Mouse (Mus musculus): ENCODE data around the gene Med16.

Med16 gene

DNA sequence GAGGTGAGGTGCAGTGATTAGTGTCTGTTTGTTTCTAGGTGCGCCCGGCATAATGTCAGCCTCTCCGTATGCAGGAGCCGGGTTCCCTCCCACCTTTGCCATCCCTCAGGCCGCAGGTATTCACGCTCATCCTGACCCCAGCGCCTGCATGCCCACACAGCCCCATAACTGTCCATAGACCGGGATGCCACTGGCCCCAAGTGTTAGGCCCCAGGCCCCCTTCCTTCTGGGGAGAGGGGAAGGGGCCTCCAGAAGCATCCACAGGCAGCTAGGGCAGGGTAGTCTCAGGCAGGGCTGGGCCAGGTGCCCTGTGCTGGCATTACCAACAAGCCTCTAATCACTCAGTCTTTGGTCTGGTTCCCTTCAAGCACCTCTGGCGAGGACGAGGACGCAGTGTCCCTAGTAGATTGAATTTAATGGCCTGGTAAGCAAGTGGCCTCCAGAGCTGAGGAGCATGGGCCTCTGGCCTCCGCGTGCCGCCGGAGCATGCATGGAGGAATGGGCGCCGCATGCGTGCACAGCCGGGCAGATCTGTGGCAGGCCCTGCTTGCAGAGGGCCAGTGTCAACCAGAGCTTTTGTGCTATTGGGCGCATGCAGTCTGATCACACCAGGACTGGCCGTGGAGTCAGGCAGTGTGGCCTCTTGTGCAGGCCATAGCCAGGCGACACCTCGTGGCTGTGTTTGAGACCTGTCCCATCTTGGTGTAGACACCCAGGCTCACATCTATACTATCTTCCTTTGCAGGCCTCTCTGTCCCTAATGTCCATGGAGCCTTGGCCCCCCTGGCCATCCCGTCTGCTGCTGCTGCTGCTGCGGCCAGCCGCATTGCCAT is 48.4 kb downstream of the Med16 start:
- DNase-seq (ENCODE audit: low read depth, low spot score): no peak

- no peak for DNase-seq (ENCODE audit: low read depth, low spot score)
These were observed 49.6 kb downstream of the Med16 start for GRCm38 (mm10) chr10:79859116-79859515.

- no peak for DNase-seq (ENCODE audit: low read depth, low spot score)
These were observed 50.2 kb downstream of the Med16 start for GRCm38 (mm10) chr10:79858416-79859074.

DNA sequence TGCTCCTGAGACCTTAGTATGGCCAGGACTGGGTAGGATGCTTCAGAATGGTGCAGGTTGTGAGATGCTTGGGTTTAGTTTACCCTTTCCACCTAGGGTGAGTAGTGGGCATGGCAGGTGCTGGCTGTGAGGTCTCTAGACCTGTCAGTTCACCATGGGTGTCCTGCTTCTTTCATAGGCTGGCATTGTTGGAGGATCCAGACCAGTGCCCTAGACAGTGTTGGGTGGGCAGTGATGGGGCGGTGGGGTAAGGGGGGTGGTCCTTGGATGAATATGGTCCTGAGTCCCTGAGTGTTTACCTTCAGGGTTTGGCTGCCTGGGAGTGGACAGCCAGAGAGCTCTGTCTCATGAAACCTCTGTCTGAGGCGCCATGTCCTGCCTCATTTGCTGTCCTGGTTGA is 50.8 kb downstream of the Med16 start:
- no peak for DNase-seq (ENCODE audit: low read depth, low spot score)

DNA sequence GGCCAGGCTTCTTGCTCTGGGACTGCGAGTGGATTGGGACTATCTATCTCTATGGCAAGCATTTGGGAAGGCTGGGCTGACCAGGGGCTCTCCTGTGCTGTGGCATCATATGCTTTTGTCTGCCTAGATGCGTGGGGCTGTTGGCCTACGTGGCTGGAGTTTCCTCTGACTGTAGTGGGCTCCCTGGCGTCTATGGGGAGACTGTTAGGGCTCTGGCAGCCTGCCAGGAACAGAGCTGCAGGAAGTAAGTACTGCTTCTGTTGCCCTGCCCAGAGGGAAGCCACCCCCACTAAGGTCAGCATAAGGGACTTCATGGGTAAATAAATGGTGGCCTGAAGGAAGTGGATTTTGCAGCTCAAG is 51.3 kb downstream of the Med16 start:
- DNase-seq (ENCODE audit: low read depth, low spot score): no peak

DNA sequence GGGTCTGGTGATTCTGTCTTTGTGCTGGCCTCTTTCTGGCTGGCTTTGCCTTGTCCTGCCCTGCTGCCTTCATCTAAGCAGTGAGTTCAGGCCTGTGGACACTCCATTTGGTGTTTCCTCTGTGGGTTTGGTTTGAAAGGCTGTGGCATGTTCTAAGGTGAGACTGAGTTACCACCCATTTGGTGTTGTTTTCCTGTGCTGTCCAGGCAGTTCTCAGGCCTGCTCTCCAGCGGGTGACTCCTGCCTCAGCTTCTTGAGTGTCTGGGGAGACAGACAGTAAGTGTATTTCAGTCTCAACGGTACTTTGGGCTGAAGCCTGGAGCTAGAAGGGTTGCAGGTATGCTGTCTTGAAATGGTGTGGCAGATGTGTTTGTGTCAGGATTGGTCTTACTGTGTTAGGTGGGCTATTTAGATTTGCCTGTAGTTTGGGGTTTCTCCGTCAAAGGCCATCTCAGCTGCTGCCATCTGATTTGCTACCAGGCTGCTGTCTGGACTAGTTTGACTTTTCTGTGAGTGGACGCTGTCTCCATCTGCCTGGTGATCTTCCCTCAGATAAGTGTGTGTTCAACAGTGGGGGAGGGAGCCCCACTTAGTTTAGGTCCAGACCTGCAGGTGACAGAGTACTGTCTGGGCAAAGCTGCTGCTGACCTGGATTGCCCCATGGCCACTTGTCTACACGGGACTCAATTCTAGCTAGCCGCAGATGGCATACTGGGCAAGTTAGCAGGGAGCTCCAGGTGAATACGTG is 51.8 kb downstream of the Med16 start:
- no peak for DNase-seq (ENCODE audit: low read depth, low spot score)

DNA sequence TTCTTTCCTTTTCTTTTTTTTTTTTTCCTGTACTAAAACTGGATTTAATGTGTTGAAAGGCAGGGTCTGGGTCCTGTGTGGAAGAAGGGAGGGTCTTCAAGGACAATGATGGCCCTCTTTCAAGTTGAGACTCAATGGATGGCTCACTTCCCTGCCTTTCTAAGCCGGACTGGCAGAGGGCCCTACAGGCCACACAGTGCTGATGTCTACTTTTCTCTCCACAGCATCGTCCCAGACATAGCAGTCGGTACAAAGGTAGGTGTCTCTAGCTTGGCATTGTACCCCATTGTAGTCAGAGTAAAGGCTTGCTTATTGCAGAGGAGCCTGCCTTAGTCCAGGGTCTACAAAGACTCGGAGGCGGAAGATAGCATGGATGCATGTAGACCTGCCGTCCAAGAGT is 52.4 kb downstream of the Med16 start:
- no peak for DNase-seq (ENCODE audit: low read depth, low spot score)

- DNase-seq (ENCODE audit: low read depth, low spot score): peak; percentile 54
These were observed 53.1 kb downstream of the Med16 start for GRCm38 (mm10) chr10:79855558-79856184.

- peak; percentile 89 for DNase-seq (ENCODE audit: low read depth, low spot score)
These were observed 53.8 kb downstream of the Med16 start for GRCm38 (mm10) chr10:79854801-79855541.

DNA sequence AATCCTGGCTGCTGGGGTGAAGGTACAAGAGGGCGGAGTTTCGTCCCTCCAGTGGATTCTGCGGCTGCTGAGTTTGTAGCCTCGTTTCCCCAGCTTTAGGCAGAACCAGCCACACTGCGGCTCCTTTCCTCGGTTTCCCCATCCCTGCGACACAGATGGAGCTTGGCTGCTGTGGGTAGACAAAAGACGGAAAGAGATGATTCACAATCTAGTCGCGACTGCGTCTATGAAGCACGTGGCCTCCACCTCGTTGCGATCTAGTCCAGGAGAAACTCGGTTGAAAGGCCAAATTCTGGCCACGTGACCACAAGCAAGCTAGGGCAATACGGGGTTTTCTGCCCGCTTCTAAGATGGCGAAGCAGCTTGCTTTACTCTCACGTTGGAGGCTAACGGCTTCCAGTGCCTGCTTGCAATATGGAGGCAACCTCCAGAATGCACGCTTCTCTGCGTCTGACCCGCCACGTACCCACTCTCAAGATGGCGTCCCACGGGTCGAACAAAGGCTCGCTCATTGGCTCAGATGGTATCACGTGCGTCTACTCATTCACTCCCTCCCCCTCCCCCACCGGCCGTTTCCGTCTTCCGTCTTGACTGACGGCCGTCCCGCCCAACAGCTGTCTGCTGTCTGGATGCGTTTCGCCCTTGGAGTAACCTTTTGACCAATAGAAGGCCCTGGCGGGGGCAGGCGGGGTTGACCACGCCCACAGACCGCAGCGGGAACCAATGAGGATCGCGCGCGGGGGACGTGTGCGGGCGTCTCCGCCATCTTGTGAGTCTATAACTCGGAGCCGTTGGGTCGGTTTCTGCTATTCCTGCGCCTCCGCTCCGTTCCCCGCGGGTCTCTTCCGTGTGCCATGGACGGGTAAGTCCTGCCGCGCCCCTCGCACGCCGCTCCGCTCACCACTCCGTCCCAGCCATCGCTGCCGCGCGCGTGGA is 54.6 kb downstream of the Med16 start, which contains the start of gene Ptbp1:
TSS of gene Ptbp1 (plus strand) at position 568 of the 936 bp plus-strand sequence.
- peak; percentile 100 for DNase-seq (ENCODE audit: low read depth, low spot score)

GRCm38 (mm10) chr10:79853392-79853791 is 55.3 kb downstream of the Med16 start:
- DNase-seq (ENCODE audit: low read depth, low spot score): peak; percentile 93

DNA sequence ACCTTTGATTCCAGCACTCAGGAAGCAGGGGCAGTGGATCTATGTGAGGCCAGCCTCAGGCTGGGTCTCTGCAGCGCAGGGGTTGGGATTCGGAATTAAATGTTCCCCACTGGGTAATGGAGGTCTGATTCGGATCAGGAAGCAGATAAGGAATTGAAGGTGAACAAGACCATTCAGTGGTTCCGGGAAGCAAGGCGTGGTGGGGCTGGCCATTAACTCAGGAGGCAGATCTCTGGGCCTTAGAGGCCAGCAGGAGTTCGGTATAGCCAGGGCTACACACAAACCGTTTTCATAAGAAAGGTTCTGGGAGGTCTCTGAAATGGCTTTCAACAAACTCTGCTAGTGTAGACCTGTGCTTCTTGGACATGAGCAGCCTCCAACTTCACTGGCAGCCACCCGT is 55.9 kb downstream of the Med16 start:
- DNase-seq (ENCODE audit: low read depth, low spot score): peak; percentile 50

GRCm38 (mm10) chr10:79852107-79852789 is 56.5 kb downstream of the Med16 start:
- peak; percentile 56 for DNase-seq (ENCODE audit: low read depth, low spot score)

DNA sequence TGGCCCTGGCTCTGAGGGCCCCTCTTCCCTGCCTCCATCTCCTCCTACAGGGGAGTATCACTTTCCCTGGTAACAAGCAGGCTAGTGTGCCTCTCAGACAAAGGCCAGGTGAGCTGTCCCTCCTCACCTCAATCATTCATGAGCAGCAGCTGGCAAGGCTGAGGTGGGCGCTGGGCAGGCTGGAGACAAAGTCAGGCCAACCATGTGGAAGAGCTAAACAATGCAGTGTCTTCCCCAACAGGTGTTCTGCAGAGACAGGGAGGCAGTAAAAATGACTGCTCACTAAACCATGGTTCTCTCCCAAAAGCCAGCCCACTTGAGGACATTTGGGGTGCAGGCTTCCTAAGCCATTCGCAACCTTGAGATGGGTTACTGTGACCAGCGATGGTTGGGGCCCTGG is 57.1 kb downstream of the Med16 start:
- DNase-seq (ENCODE audit: low read depth, low spot score): no peak

DNA sequence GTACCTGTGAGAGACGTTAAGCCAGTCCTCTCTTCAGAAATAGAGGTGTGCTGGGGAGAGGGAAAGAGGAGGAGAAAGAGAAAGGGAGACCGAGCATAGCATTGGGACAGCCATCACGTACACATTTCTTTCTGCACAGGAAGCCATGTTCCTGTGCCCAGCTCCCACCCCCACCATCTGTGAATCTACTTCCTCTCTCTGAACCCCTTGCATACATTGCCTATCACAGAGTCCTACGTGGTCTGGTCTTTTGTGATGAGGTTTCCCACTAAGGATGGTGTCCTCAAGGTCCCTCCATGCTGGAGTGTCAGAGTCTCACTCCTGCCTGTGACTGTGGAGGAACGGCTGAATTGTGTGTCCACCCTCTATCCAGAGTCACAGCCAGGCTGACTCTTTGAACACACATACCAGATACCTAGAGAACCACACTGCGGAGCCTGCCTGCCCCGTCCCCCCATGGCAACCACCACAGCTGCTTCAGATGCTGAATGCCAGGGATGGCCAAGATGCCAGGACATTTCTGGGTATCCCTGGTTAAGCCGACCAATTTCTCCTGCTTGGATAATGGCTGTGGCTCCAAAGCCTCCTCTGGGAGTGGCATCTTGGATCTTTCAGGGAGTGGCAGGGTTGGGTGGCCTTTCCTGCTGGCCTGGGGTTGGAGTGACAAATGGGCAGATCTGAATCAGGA is 58.6 kb downstream of the Med16 start:
- no peak for DNase-seq (ENCODE audit: low read depth, low spot score)

- no peak for DNase-seq (ENCODE audit: low read depth, low spot score)
These were observed 62.2 kb downstream of the Med16 start for GRCm38 (mm10) chr10:79846553-79846952.

Measured in R1 (cell line).